Mouse (Mus musculus): Measurements from ENCODE around the gene Hipk2.

DNA sequence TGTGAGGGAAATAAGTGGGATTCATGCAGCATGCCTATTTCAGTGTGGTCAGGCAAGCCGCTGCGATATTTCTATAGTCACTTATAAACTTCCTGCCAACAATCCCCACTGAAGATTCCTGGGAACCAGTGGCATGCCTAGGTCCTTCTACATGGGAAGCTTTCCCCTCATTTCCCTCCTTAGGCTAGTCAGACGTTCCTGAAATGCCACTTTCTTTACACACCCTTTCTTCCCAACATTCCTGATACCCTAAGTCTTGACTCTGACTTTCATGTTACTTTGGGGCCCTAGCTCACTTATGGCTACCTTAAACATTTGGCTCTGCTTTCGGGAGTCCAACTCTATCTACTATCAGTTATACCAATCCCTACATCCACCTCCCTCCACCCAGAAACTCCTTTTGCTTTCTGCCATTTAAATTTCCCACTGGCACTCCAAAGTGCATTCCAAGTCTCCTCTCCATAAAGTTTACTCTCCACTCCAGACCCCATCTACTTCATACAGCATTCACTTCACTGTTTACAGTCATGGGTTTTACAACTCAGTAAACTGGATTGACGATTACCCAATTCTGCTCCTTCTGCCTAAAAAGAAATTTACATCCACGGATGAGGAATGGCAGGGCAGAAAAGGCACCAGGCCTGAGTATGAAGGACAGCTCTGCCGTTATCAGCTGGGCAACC is 103.0 kb downstream of the Hipk2 start:
- TF ChIP-seq POLR2A (IDR thresholded peaks at IDR 0.05; ENCODE audit: borderline replicate concordance, control insufficient read depth, low read depth, low read length): no peak
- TF ChIP-seq CTCF (IDR thresholded peaks at IDR 0.05; ENCODE audit: control insufficient read depth, insufficient read depth, low read length): no peak

Data from bone marrow, adult 2 months (tissue).